Mouse (Mus musculus): Measurements from ENCODE around the gene Spryd7. TPM values are rescaled to one million over a fixed set of nuclear protein-coding genes. Genes with fewer than 3 reads are reported as not detected.

Spryd7 gene
- polyA plus RNA-seq, 1 experiment from 2014 or later: 25.7 TPM

Other genes starting within 250 kb of the Spryd7 start
- 1.7 and 1.8 TPM in 2 replicates for gene Arl11, start 247.1 kb downstream of the Spryd7 start, polyA plus RNA-seq (2014; fragmentation: Nextera tagmentation; extraction: Ambion mirVana)
- 11.9 and 12.1 TPM in 2 replicates for gene Ebpl, start 196.4 kb downstream of the Spryd7 start, polyA plus RNA-seq (2014; fragmentation: Nextera tagmentation; extraction: Ambion mirVana)
- 59.1 and 59.8 TPM in 2 replicates for gene Kpna3, start 117.0 kb downstream of the Spryd7 start, polyA plus RNA-seq (2014; fragmentation: Nextera tagmentation; extraction: Ambion mirVana)
- gene Trim13, start 41.4 kb upstream of the Spryd7 start, polyA plus RNA-seq (2014; fragmentation: Nextera tagmentation; extraction: Ambion mirVana): 22.3 and 23.9 TPM in 2 replicates
- gene Kcnrg, start 50.6 kb upstream of the Spryd7 start, polyA plus RNA-seq (2014; fragmentation: Nextera tagmentation; extraction: Ambion mirVana): 0.85 and 1.2 TPM in 2 replicates

Measured in embryonic facial prominence, embryonic 14.5 days (tissue).